Mouse (Mus musculus) right cerebral cortex, adult 2 months (tissue): Measurements from ENCODE around the gene Uba1.
"Not testable (repeated sequence)": the region's sequence is repeated elsewhere in the genome, so short reads cannot be mapped to it uniquely, and the experiment has no call there.

Experiments used
- DNase-seq, 2 experiments: peaks; one replicate each; pipeline ENCODE4 v3.0.0; 2021 to 2022; ENCODE audit warnings: low spot score in 2 of 2

The Uba1 gene

DNA sequence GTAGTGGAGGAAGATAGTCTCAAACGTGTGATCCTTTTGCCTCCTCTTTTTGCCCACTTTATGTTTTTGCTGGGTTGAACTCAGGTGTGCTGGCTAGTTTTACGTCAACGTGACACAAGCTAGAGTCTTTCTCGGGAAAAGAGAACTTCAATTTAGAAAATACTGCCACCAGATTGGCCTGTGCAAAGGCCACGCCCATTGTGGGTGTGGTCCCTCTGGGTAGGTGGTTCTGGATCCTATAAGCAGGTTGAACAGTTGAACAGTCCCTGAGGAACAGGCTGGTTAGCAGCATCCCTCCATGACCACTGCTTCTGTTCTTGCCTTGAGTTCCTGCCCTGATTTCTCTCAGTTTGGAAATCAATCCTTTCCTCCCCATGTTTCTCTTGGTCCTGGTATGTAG lies 70.6 kb downstream of the Uba1 start:
- no peak for DNase-seq

GRCm38 (mm10) chrX:20730048-20730447 lies 71.9 kb downstream of the Uba1 start:
- DNase-seq: not testable (repeated sequence)
